Mouse (Mus musculus) bone marrow, adult 2 months (tissue): Measurements from ENCODE around the gene Nop2.

Experiments used
- CTCF ChIP-seq: fragments of 200-500 bp; IDR thresholded peaks from 2 replicates; pipeline ENCODE4 v1.5.1; 2011; ENCODE audit warnings: low read length, control low read depth; ENCODE audit not compliant: control insufficient read depth, insufficient read depth
- POLR2A ChIP-seq: fragments of 200-500 bp; IDR thresholded peaks from 2 replicates; pipeline ENCODE4 v1.6.1; 2011; ENCODE audit warnings: low read depth, mild to moderate bottlenecking, control low read depth, low read length, borderline replicate concordance; ENCODE audit not compliant: control insufficient read depth

- TF ChIP-seq POLR2A (no peak), CTCF (peak; percentile 37; the same call in 1 of the 2 replicates)
Observed at GRCm38 (mm10) chr6:125145001-125145400, 13.3 kb downstream of the Nop2 start, which contains the start of gene Iffo1.
